Mouse (Mus musculus) stomach, postnatal 0 days (tissue): ENCODE results near the gene Cds1.

Source experiments
- CTCF ChIP-seq: IDR thresholded peaks from 2 replicates; pipeline ENCODE4 v1.5.1; 2016; ENCODE audit warnings: antibody characterized with exemption, low read depth, mild to moderate bottlenecking, moderate library complexity
- EP300 ChIP-seq: optimal IDR thresholded peaks from 2 replicates; pipeline ENCODE3; 2016; ENCODE audit warnings: antibody characterized with exemption

DNA sequence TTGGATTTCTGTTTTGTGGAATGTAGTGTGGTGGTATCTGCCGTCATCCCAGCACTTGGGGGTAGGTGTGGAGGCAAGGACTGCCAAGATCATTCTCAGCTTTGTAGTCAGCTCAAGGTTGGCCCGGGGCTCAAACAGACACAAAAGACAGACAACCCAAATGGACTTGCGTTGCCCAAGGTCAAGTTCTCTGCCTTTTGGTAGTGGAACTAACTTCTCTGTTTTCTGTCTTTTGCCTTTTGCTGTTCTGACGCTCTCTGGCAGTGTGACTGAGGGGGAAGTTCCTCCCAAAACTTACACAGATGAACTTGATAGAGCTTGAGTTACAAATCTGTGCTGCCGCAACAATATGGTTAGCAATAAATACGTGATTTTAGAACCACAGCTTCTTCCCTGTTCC lies 1.3 kb downstream of the Cds1 start:
- no peak for TF ChIP-seq CTCF
- TF ChIP-seq EP300: no peak
